Mouse (Mus musculus): Measurements from ENCODE around the gene Dctn2.

DNA sequence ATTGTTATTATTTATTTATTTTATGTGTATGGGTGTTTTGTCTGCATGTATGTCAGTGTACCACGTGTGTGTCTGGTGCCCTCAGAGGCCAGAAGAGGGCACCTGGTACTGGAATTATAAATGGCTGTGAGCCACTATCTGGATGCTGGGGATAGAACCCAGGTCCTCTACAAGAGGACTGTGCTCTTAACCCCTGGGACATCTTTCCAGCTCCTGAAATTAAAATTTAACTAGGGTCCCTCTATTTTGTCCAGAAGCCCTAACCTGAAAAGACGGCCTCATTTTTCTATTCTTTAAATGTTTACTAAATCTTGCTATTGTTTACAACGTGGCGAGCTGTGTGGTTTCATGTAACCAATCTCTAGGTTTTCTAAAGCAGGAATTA is 449 bp upstream of the Dctn2 start:
- no peak for TF ChIP-seq EP300 (IDR thresholded peaks at IDR 0.05; ENCODE audit: low read length)
- TF ChIP-seq MXI1 (IDR thresholded peaks at IDR 0.05; ENCODE audit: low read depth, low read length): no peak
- TF ChIP-seq TCF12 (IDR thresholded peaks at IDR 0.05; ENCODE audit: low read depth, low read length): no peak
- TF ChIP-seq POLR2A (IDR thresholded peaks at IDR 0.05; ENCODE audit: low read depth, low read length): no peak
- no peak for TF ChIP-seq GABPA (IDR thresholded peaks at IDR 0.05; ENCODE audit: insufficient replicate concordance, low read depth, low read length)
- TF ChIP-seq CTCF (conservative IDR thresholded peaks at IDR 0.05 in 1 of 2, IDR thresholded peaks at IDR 0.05 in 1 of 2; ENCODE audit: low read depth in 2 of 2, low read length in 2 of 2): peak in 1 of 2 experiments; percentile 62; a peak in 2 of 4 replicates
- peak; percentile 41 for TF ChIP-seq SMC3 (IDR thresholded peaks at IDR 0.05; ENCODE audit: low read depth, low read length)
- peak; percentile 47; the same call in 1 of the 2 replicates for TF ChIP-seq USF1 (IDR thresholded peaks at IDR 0.05; ENCODE audit: low read depth, low read length)
- no peak for TF ChIP-seq ZNF384 (IDR thresholded peaks at IDR 0.05; ENCODE audit: low read depth, low read length)
- no peak for TF ChIP-seq ELF1 (IDR thresholded peaks at IDR 0.05; ENCODE audit: low read depth, low read length)
